Mouse (Mus musculus) midbrain, embryonic 12.5 days (tissue): ENCODE measurements at regions not wholly inside any gene's neighbourhood (a gene's known extent, or its start where the extent isn't known, plus 50 kb on each side); places are given as distances from the start of the nearest gene placed in this dataset.

Experiments used
- ATAC-seq: fragments of 200-750 bp; cut with Nextera tagmentation; 2 replicates; pipeline ENCODE4 v1.8.0; 2017; ENCODE audit warnings: low read depth, moderate TSS enrichment, moderate library complexity; ENCODE audit not compliant: low FRiP score
- H3K27ac ChIP-seq: fragments of 300-500 bp; sonication (generic); replicated peaks from 2 replicates; pipeline ENCODE4 v1.5.1; 2016; ENCODE audit warnings: mild to moderate bottlenecking
- H3K27me3 ChIP-seq: fragments of 300-500 bp; sonication (generic); 2 replicates; pipeline ENCODE4 v1.6.1; 2016; ENCODE audit warnings: mild to moderate bottlenecking
- H3K36me3 ChIP-seq: fragments of 300-500 bp; sonication (generic); 2 replicates; pipeline ENCODE4 v1.6.1; 2016
- H3K4me1 ChIP-seq: fragments of 300-500 bp; sonication (generic); 2 replicates; pipeline ENCODE4 v1.6.1; 2016
- H3K4me2 ChIP-seq: fragments of 300-500 bp; sonication (generic); replicated peaks from 2 replicates; pipeline ENCODE4 v1.6.1; 2016; ENCODE audit warnings: mild to moderate bottlenecking, moderate library complexity
- H3K4me3 ChIP-seq: fragments of 300-500 bp; sonication (generic); 2 replicates; pipeline ENCODE4 v1.5.1; 2016; ENCODE audit warnings: mild to moderate bottlenecking
- H3K9ac ChIP-seq: fragments of 300-500 bp; sonication (generic); replicated peaks from 2 replicates; pipeline ENCODE4 v1.6.1; 2016; ENCODE audit warnings: mild to moderate bottlenecking, moderate library complexity
- H3K9me3 ChIP-seq: fragments of 300-500 bp; sonication (generic); 2 replicates; pipeline ENCODE4 v1.6.1; 2016; ENCODE audit warnings: mild to moderate bottlenecking
- WGBS: fragments of 180-500 bp; shearing (Covaris S2); methylation state at CpG from one replicate; pipeline ENCODE4 v1.1.7; 2016; 5-methylcytosine and 5-hydroxymethylcytosine counted together

GRCm38 (mm10) chr3:117112304-117112703, 143.5 kb upstream of the Palmd start:
- Histone ChIP-seq H3K9ac (no peak overlapping the region), H3K27ac (no peak overlapping the region), H3K4me1 (peaks cover 5% of the 10 kb centered on the region; the same call in 1 of the 2 replicates), H3K27me3 (no peaks in the 10 kb centered on the region), H3K9me3 (no peaks in the 10 kb centered on the region), H3K36me3 (no peaks in the 10 kb centered on the region), H3K4me3 (no peak overlapping the region), H3K4me2 (no peak overlapping the region)
- ATAC-seq, result no peak
- WGBS, result 91% methylated on average over 4 of the region's 4 CpGs

DNA sequence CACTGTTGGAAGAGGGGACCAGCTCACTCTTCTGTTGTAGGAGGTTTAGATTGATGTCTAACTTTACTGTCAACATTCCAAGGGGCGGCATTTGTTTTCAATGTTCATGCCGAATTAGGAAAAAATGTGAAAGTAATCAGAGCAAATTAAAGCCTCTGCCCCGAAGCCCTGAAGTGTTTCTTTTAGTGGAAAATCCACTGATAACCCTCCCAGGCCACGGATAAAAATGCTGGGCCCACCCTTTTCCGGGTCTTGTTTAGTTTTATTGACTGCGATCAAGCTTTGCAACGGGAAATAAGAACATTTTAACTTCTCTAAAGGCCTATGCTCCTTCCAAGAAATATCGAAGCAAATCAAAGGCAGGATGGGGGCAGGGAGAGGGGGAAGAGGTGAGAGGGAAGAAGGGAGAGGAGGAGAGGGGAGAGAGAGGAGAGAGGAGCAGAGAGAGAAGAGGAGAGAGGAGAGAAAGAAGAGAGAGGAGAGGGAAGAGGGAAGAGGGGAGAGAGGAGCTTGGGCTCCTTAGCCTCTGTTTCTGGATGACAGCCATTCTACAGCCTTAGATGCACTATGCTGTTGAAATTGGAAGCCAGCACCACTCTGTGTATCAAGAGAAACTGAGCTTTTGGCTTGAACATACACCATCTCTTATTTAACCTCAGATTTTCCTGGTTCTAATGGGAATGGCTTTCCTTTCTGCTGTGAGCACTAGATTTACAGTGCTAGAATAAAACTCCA, 140.3 kb upstream of the Palmd start:
- peaks cover 5% of the 10 kb centered on the region; the same call in 1 of the 2 replicates for H3K4me1 ChIP-seq
- 81% methylated on average over 8 of the region's 8 CpGs for WGBS
- H3K4me3 ChIP-seq, result no peak overlapping the region
- no peaks in the 10 kb centered on the region for H3K9me3 ChIP-seq
- H3K4me2 ChIP-seq, result no peak overlapping the region
- ATAC-seq, result no peak
- no peak overlapping the region for H3K27ac ChIP-seq
- H3K9ac ChIP-seq, result no peak overlapping the region
- no peaks in the 10 kb centered on the region for H3K27me3 ChIP-seq
- no peaks in the 10 kb centered on the region for H3K36me3 ChIP-seq

DNA sequence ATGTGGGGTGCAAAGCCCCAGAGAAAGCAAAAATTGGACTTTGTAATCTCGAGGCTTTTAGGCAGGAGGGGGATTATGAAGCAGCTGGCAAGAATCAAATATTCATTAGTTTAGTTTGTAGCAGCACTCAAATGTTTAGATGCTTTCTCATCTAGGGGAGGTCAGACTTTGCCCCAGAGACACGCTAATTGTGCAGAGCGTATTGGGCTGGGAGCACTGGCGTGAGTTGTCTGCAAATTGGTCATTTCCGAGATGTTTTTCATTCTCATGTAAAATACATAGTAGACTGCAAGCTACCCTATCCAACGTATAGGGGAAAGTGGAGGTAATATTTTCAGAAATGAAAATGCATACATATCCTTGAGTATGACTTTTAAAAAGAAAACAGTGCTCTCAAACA, 139.2 kb upstream of the Palmd start:
- Histone ChIP-seq H3K4me3 (no peak overlapping the region), H3K9ac (no peak overlapping the region), H3K27me3 (no peaks in the 10 kb centered on the region), H3K36me3 (no peaks in the 10 kb centered on the region), H3K27ac (no peak overlapping the region), H3K4me1 (peaks cover 5% of the 10 kb centered on the region; the same call in 1 of the 2 replicates), H3K4me2 (no peak overlapping the region), H3K9me3 (no peaks in the 10 kb centered on the region)
- peak; percentile 54 for ATAC-seq
- 49% methylated on average over 6 of the region's 6 CpGs for WGBS

DNA sequence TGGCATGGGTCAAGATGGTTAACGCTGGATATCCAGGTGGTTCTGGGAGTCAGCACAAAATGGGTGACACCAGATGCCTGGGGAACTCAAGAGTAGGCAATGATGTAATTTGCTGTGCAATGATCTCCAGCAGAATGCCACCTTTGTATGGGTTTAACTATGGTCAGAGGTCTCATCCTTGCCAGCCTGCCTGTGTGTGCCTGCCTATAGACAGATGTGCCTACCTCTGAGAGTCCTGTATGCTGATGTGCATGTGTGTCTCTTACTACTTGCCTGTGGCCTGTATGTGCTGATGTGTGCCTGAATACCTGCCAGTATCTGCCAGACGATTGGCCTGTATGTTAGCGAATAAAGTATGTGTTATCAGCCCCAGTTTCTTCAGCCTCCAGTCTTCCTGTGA, 138.6 kb upstream of the Palmd start:
- no peak overlapping the region for H3K27ac ChIP-seq
- no peak overlapping the region for H3K4me3 ChIP-seq
- no peak overlapping the region for H3K9ac ChIP-seq
- H3K27me3 ChIP-seq, result no peaks in the 10 kb centered on the region
- H3K4me2 ChIP-seq, result no peak overlapping the region
- 89% methylated on average over 3 of the region's 3 CpGs for WGBS
- no peaks in the 10 kb centered on the region for H3K36me3 ChIP-seq
- H3K4me1 ChIP-seq, result peaks cover 5% of the 10 kb centered on the region; the same call in 1 of the 2 replicates
- no peaks in the 10 kb centered on the region for H3K9me3 ChIP-seq
- no peak for ATAC-seq

GRCm38 (mm10) chr3:117087646-117088045, 118.9 kb upstream of the Palmd start:
- Histone ChIP-seq H3K27me3 (0 out of 2 replicates have a peak, but pooled peaks cover 4% of the 10 kb centered on the region), H3K4me2 (no peak overlapping the region), H3K4me1 (no peaks in the 10 kb centered on the region), H3K9ac (no peak overlapping the region), H3K9me3 (no peaks in the 10 kb centered on the region), H3K27ac (no peak overlapping the region), H3K36me3 (no peaks in the 10 kb centered on the region), H3K4me3 (no peak overlapping the region)
- ATAC-seq, result no peak
- WGBS, result 78% methylated on average over 2 of the region's 2 CpGs

GRCm38 (mm10) chr3:117076734-117077133, 107.9 kb upstream of the Palmd start:
- Histone ChIP-seq H3K27me3 (no peaks in the 10 kb centered on the region), H3K4me1 (no peaks in the 10 kb centered on the region), H3K9me3 (no peaks in the 10 kb centered on the region), H3K4me2 (no peak overlapping the region), H3K27ac (no peak overlapping the region), H3K9ac (no peak overlapping the region), H3K36me3 (no peaks in the 10 kb centered on the region), H3K4me3 (no peak overlapping the region)
- no peak for ATAC-seq
- WGBS, result 77% methylated on average over 2 of the region's 2 CpGs

- H3K4me3 ChIP-seq, result no peak overlapping the region
- no peaks in the 10 kb centered on the region for H3K36me3 ChIP-seq
- no peaks in the 10 kb centered on the region for H3K9me3 ChIP-seq
- no peaks in the 10 kb centered on the region for H3K27me3 ChIP-seq
- H3K4me2 ChIP-seq, result no peak overlapping the region
- H3K9ac ChIP-seq, result no peak overlapping the region
- no peak overlapping the region for H3K27ac ChIP-seq
- no peaks in the 10 kb centered on the region for H3K4me1 ChIP-seq
- WGBS, result 87% methylated on average over 4 of the region's 4 CpGs
- ATAC-seq, result no peak
These were observed 104.6 kb upstream of the Palmd start for GRCm38 (mm10) chr3:117073399-117073798.

GRCm38 (mm10) chr3:117072998-117073397, 104.2 kb upstream of the Palmd start:
- no peak overlapping the region for H3K27ac ChIP-seq
- no peak overlapping the region for H3K9ac ChIP-seq
- H3K4me1 ChIP-seq, result no peaks in the 10 kb centered on the region
- no peak overlapping the region for H3K4me3 ChIP-seq
- no peak overlapping the region for H3K4me2 ChIP-seq
- H3K9me3 ChIP-seq, result no peaks in the 10 kb centered on the region
- no peaks in the 10 kb centered on the region for H3K36me3 ChIP-seq
- no peak for ATAC-seq
- no peaks in the 10 kb centered on the region for H3K27me3 ChIP-seq
- WGBS, result 82% methylated on average over 3 of the region's 3 CpGs

DNA sequence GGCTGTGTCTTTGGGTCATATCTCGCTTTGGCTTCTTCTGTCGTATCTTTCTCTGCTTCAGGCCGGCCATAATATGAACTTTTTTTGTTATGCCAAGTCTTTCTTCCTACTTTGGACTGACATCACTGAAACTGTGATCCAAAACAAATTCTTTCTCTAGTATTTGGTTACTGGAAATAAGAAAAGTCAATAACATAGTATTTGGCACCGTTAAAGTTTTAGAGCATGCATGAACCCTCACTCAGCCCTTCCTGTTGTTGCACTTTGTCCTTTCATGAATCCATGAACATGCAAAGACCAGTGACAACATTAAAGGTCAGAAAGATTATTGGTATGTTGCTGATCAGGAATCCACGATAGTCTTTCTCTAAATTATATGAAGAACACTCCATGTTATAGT, 103.1 kb upstream of the Palmd start:
- Histone ChIP-seq H3K4me2 (no peak overlapping the region), H3K27ac (no peak overlapping the region), H3K4me1 (no peaks in the 10 kb centered on the region), H3K9ac (no peak overlapping the region), H3K9me3 (no peaks in the 10 kb centered on the region), H3K27me3 (no peaks in the 10 kb centered on the region), H3K4me3 (no peak overlapping the region), H3K36me3 (no peaks in the 10 kb centered on the region)
- no peak for ATAC-seq
- 93% methylated on average over 5 of the region's 5 CpGs for WGBS

DNA sequence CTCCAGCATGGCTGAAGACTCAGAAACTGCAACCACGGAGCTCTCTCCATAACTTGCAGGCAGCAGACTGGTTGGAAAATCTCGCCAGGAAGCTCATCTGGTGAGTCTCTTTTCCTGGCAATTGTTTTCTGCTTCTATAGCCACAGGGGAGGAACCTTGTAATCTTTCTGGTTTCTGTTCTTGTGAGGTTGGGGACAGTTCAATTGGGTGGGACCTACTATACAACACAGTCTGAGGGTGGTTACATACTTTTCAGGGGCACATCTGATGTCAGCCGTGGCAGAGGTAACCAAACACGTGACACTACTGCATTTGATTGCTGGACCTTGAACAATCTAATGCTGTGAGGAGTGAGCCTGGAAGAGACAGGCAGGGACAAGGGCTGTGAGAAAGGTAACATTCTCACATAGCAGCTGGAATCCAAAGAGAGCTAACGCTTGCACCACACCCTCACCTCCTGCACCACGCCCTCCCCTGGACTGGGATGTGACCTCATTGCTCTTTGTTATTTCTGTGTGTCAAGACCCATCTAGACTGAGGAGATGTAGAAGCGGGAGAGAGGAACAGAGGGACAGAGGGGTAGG, 98.8 kb upstream of the Palmd start:
- Histone ChIP-seq H3K9me3 (no peaks in the 10 kb centered on the region), H3K4me2 (no peak overlapping the region), H3K27ac (no peak overlapping the region), H3K4me1 (no peaks in the 10 kb centered on the region), H3K9ac (no peak overlapping the region), H3K4me3 (no peak overlapping the region), H3K27me3 (no peaks in the 10 kb centered on the region), H3K36me3 (no peaks in the 10 kb centered on the region)
- WGBS, result 81% methylated on average over 7 of the region's 7 CpGs
- ATAC-seq, result 0 out of 2 replicates have a peak, but pooled peaks have one; percentile 16

DNA sequence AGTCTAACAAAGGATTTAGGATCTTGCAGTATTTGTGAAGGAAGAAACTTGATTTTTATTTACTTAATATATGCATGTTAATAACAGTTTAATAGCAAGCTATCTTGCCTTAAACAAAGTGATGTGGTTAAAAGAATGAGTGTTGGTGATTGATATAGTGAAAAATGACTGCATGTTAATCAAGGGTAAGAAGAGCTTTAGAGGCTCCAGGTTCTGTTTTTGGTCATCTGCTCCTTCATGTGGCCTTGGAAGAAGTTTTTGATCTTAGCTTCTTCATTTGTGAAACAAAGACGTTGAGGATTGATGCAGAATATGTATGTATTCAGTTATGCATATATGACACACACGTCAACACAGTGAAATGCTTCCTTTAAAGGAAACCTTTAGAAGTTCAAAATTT, 97.1 kb upstream of the Palmd start:
- Histone ChIP-seq H3K4me3 (no peak overlapping the region), H3K9me3 (no peaks in the 10 kb centered on the region), H3K4me2 (no peak overlapping the region), H3K27me3 (no peaks in the 10 kb centered on the region), H3K27ac (no peak overlapping the region), H3K9ac (no peak overlapping the region), H3K4me1 (no peaks in the 10 kb centered on the region), H3K36me3 (no peaks in the 10 kb centered on the region)
- ATAC-seq, result no peak
- WGBS, result 85% methylated on average over 2 of the region's 2 CpGs

- H3K9me3 ChIP-seq, result no peaks in the 10 kb centered on the region
- no peak overlapping the region for H3K4me2 ChIP-seq
- no peak overlapping the region for H3K27ac ChIP-seq
- H3K4me3 ChIP-seq, result no peak overlapping the region
- no peaks in the 10 kb centered on the region for H3K36me3 ChIP-seq
- H3K9ac ChIP-seq, result no peak overlapping the region
- H3K27me3 ChIP-seq, result no peaks in the 10 kb centered on the region
- ATAC-seq, result no peak
- no peaks in the 10 kb centered on the region for H3K4me1 ChIP-seq
- 73% methylated on average over 1 of the region's 1 CpGs for WGBS
These were observed 93.0 kb upstream of the Palmd start for GRCm38 (mm10) chr3:117061831-117062230.
